Mouse (Mus musculus) brain, adult 2 months (tissue): ENCODE measurements around the gene Renbp.

Source experiments
- DNase-seq: peaks from one replicate; pipeline ENCODE4 v3.0.0; 2011; ENCODE audit warnings: low read depth, low spot score

The Renbp gene

DNA sequence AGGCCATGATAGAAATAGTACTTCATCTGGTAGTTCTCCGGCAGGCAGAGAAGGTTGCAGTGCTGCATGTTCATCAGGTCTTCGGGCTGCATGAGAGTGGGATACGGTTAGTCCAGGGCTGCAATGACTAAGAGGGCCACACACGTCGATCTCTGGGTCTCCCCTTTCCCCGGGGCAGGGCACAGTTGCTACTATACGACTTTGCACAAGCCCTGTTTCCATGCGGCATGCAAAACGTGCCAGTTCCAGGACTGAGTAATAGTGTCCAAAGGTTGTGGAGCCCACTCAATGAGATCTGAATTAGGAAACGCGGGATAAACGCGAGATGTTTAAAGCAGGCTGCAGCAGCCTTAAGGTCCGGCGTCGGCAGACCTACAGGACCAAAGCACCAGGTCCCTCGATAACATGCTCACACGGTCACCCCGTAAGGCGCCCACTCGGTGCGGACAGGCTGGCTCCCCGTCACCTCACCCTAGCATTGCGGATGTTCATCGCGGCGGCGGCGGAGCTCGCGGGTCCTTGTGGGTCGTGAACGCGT, 9.3 kb downstream of the Renbp start:
- no peak for DNase-seq

DNA sequence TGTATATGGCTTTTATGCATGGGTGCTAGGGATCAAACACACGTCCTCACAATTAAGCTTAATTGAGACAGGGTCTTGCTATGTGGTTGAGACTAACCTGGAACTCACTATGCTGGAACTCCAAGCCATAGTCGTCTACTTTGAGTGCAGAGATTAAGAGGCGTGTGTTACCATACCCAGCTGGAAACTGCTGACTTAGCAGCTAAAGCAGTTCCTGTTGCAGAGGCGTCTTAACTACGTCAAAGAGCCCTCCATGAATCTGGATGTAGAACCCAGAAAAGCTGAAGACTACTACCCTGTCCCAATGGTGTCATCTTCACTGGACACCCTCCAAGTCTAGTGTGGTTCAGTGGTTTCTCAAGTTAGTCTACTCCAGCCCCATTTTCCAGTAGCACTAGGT, 12.0 kb downstream of the Renbp start:
- no peak for DNase-seq

DNA sequence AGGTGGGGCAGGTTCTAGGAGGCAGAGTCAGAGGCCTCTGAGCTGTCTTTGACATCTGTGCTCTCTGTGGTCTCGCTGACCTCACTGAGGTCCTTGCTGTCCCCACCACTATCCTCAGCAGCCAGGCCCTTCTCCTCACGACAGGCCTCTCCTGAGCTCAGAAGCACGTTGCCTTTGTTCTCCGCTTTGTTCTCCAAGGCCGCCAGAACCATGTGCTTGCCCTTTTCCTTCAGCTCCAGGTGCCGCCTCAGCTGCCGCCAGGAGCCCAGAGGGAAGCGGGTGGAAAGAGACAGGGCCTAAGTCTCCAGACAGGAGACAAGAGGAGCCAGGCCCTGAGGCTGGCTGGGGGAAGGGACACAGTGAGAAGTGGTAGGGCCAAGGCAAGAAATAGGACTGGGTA, 13.7 kb downstream of the Renbp start:
- DNase-seq = no peak

DNA sequence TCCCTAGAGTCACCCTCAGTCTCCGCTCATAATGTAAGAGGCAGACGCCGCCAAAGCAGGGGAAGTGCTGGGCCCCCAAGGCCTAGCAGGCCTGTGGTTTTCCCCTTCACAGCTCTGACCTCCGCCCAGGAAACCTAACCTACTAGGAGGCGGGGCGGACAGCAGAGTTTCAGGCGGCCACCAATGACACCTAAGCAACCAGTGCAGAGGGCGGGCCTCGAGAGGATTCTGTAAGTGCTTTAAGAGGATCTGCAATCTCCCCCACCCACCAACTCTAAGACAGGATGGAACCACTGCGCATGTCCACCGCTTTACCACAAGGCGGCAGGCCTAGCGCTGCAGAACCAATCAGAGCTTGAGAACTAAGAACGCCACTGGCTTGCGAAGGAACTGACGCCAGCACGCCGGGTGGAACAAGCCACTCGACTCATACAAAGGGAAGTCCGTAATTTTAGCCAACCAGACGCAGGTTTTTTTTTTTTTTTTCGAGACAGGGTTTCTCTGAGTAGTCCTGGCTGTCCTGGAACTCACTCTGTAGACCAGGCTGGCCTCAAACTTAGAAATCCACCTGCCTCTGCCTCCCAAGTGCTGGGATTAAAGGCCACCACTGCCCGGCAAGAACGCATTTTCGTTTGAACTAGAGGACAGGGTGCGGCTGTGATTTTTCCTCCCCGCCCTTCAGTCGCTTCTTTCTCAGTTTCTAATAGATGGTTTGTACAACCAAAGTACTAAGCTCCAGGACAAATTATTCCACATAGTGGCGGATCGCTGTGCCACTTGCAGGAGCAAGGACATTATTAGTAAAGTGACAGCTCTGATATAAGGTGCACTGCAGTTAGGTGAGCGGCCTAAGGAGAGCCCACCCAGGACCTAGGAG, 15.6 kb downstream of the Renbp start:
- peak; percentile 99 for DNase-seq

DNA sequence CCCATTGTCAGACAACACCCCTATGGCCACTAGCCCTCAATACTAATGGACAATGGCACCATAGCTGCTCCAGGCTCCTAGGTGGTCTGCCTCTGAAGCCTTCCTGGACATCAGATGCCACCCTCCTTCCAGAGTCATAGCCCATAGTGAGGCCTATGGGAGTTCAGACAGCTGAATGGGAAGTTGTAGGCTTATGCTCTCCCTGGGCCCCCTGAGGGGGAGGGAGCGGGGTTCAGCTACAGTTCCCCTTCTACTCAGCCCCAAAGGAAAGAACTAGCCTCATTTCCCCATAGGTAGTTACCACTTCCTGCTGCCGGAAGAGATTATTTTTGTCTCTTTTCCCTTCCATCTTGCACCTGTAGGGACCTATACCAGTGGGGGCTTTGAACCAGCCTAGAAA, 19.1 kb downstream of the Renbp start:
- no peak for DNase-seq

DNA sequence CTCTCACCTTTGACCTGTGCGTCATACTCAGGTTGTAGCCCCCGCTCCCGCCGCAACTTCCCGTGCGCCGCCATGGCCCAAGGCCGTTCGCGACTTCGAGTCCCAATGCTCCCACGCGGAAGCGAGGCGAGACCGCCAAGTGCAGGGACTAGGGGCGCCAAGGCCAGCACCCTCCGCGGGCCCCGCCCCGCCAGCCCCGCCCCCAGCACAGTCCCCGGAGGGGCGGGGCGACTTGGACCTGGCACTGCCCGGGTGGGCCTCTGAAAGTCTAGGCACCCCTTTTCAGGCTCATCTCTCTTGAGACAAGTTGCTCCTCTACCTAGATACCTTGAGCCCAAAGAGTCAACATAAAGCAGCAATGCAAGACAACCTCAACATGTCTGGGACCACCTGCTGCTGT, 19.5 kb downstream of the Renbp start:
- DNase-seq = no peak

DNA sequence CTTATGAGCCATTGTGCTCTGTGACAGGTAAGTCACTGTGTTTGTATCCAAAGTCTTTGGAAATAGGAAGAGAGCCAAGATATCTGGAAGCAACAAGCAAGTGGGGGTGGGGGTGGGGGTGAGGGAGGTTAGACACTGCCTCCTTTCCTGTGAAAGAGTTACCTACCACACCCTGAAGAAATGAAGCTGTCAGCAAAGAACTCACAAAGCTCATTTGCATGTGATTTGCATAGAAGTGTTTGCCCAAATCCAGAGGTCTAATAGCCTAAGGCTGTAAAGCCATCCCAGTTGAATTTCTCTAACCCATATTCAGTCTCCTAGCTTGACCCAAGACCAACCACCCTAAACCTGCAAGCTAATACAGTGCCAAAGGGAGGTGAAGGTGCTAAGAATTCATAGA, 20.2 kb downstream of the Renbp start:
- no peak for DNase-seq

DNA sequence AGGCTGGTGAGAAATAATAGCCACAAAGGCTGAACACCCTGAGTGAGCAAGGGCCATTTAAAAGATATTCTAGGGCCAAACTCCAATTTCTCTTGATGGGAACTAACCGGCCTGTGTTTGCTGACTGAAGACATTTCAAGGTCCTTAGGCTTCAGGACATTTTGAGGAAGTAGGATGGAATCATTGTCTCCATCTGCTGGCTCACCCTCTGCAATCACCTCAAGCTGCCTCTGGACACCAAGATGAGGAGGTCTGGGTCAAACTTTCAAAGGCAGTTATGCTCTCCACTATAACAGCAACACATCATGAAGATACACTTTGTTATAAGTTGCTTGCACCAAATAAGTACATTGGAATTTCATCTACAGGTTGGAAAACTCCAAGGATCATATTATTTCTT, 20.6 kb downstream of the Renbp start:
- no peak for DNase-seq

DNA sequence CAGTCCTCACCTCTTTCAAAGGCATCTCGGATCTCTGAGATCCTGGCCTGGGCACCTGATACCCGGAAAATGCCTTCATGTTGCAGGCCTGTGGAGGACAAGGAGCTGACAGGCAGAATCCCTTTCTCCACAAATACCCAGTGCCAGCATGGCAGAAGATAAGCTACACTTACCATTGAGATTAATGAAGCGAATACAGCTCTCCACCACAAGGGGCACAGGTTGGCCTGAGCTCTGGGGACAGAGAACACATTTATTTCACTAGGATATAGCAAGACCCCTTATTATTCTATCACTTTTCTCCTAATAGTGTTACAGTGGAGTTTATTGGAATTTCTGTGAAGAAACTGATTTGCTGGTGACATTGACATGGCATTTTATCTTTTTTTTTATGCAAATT, 32.7 kb downstream of the Renbp start:
- DNase-seq = no peak

DNA sequence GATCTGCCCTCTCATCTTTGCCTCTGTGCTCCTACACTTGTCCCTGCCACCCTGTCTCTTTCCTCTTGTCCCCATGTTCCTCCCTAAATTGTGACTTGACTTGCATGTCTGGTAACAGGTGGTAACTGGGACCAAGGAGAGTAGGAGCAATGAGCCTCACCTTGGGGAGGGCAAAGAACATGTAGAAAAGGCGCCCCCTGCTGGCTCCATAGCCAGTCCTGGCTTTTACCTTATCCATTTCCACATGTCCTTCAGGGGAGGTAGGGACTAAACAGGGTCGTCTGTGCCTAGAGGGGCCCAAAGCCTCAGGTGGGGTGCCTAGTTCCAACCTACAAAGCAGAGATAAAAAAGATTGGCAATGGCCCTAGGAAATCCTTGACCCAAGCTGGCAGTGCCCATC, 34.9 kb downstream of the Renbp start, which contains the start of gene L1cam:
Gene L1cam (minus strand): TSS at position 387 of the 400 bp plus-strand sequence.
- peak; percentile 81 for DNase-seq

DNA sequence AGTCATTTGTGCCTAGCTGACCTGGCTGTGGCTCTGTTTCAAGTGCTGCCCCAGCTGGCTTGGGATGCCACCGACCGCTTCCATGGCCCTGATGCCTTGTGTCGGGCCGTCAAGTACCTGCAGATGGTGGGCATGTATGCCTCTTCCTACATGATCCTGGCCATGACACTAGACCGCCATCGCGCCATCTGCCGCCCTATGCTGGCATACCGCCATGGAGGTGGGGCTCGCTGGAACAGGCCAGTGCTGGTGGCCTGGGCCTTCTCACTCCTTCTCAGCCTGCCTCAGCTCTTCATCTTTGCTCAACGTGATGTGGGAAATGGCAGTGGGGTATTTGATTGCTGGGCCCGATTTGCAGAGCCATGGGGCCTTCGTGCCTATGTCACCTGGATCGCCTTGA, 37.8 kb downstream of the Renbp start:
- peak; percentile 36 for DNase-seq

DNA sequence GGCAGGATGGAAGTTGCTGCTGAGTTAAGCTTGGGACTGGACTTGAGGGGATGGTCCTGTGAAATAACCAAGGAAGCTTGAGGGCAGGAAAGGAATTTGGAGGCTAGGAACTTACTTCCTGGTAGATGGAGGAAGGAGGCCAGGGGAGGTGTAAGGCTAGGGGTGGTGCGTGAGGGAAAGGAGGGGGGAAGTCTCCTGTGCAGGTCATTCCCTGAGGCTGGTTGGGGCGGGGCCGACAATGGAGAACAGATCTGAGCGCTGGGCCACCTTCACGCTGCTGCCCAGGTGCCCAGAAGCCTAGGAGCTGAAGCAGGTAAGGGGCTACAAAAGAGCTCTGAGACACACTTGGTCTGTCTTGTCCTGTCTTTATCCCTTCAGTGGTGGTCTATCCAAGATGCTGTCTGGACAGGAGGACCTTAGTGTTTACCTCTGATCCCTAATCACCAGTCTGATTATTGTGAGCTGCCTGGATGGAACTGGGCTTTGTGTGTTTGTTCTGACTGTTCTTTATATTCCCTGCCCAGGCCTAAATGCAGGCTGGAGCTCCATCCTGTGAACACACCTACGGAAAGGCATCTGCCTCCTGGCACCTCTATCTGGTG, 39.0 kb downstream of the Renbp start, which contains the start of gene Avpr2:
Gene Avpr2 (plus strand): TSS at position 552 of the 602 bp plus-strand sequence.
- no peak for DNase-seq

DNA sequence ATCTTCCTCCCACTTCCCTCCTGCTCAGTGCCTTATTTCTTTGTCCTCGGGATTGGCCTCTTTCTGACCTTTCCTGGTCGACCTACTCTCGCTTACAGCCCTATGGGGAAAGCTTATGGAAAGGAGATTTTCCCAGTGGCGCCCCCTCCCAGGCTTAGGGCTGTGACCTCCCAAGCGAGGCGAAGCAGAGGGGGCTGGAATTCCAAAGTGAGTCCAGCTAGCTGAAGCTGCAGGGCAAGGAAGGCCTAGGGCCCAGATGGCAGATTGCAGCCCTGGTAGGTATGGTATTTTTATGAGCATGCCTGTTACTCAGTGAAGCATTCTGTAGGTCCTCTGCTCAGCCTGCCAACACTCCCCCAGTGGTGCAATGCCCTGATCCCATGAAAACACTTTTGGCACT, 49.2 kb downstream of the Renbp start:
- no peak for DNase-seq

DNA sequence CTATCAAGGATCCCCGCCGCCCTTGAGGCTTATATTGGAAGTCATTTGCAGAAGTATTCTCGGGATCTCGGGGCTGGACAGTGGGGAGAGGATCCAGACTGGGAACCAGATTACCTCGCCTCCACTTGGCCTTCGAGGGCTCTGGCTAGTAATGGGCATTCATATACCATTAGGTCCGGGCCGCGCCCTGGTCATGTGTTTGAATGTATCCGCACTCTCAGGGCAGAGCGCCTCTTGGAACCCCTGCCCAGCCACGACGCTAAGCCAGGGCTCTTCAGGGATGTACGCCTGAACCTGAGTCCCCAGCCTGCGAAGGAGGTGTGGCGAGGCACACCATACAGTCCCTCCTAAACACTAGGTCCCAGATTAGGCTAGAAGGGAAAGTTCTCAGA, 49.6 kb downstream of the Renbp start:
- DNase-seq = no peak

DNA sequence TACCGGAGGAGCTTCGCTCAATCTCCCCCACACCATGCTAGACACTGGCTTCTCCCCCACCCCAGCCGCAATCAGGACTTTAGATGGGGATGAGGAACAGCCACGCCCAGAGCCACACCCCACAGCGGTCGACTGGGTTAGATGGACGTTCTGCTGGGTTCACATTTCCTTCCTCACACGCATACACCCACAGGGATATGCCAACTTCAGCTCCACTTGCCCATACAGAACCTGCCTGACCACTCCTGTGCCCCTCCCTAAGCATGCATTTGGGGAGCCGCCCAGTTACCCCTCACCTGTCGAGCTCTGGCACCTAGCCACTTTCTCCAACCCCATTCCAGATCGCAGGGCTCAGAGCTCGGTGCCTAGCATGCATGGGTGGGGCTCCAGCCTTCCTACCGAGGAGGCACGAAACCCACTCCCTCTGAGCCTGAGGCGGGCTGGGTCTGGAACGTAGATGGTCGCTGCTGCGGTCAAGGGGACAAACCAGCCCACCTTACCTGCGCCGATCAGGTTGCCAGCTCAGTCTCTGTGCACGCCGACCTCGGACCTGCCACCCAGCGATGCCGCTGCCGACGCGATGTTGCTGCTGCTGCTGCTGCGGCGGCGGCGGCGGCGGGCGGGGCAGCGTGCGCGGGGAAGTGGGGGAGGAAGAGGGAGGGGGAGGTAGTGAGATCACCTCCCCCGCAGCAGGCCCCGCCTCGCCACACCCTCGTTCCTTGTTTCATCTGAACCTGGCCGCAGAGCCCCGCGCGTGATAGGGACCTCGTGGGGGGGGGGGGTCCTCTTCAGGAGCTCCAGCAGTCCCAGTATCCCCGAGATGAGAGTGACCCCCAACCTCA, 50.2 kb downstream of the Renbp start:
- peak; percentile 71 for DNase-seq

DNA sequence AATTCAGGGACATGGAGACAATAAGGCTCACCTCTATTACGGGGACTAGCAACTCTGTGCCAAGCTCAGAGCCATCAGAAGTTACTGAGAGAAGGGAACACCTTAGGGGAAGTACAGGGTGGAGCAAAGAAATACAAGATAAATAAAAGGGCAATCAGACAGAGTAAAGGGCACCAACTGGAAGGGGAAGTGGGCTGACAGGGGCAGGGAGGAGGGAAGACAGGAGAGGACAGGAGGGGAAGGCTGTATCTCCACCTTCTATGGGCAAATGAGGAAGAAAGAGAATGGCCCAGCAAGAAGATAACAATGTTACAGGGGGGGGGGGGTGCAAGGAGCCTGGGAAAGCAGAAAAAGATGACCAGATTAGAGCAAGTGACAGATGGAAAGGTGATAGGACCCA, 53.6 kb downstream of the Renbp start:
- no peak for DNase-seq

DNA sequence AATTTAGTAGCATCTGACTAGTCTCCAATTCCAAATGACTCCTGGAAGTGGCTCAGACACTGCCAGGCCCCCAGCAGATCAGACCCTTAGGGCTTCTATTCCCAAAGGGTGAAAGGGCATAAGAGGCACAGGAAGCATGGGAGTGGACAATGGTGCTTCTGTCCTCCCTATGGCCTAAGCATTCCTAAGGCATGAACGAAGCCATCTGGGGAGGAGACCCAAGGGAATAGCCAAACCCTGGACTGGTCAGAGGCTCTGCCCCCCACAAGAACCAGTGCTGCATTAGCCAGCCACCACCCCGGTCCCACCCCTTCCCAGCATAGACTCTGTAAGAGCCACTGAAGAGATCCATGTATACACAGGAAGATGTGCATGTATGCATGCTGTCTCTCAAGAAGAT, 54.8 kb downstream of the Renbp start:
- no peak for DNase-seq
